Comparison of ENCODE assay signal across 8 mouse cellular contexts in genomic region chr14:26579346-26580343, GRCm38 (mm10). TPM values are rescaled to one million over a fixed set of nuclear protein-coding genes. Genes with fewer than 3 reads are reported as not detected.
A peak's percentile ranks its signal among the peaks of the same experiment; 100 is the strongest.
DNase-seq lines count a peak whose midpoint lies in the region; ATAC-seq lines count a peak whose summit lies in the region.

No protein-coding gene starts in this region.

- DNase-seq in MEL-GATA-1-ER (ENCODE audit: extremely low read depth, low read depth): peak; percentile 79
- peak; percentile 81 for DNase-seq in cerebellum, adult 8-10 months
- peak; percentile 95 for DNase-seq in hindbrain, embryonic 11.5 days (ENCODE audit: low spot score)
- DNase-seq in layer of hippocampus, postnatal 10 days (ENCODE audit: low spot score in 2 of 2): peak; percentile 76 to 86
- peak; percentile 94 for DNase-seq in lung, postnatal 10 days
- DNase-seq in ovary, postnatal 36 days (ENCODE audit: low spot score): peak; percentile 89
- DNase-seq in thymus, postnatal 25 days: peak; percentile 84

- peak overlapping the region; percentile 67 for H3K4me2 ChIP-seq in hindbrain, embryonic 11.5 days (replicated peaks; ENCODE audit: low read depth, low read length)

- peak overlapping the region; percentile 99 for H3K9ac ChIP-seq in hindbrain, embryonic 11.5 days (ENCODE audit: low read depth, low read length)

- no peaks in the 10 kb centered on the region for H3K27me3 ChIP-seq in hindbrain, embryonic 11.5 days (ENCODE audit: control insufficient read depth, insufficient read depth, low read length)

- no peaks in the 10 kb centered on the region for H3K36me3 ChIP-seq in hindbrain, embryonic 11.5 days (ENCODE audit: control insufficient read depth, insufficient read depth, low read length)

- WGBS in hindbrain, embryonic 11.5 days: under 1% methylated on average over 59 of the region's 79 CpGs

- H3K9me3 ChIP-seq in hindbrain, embryonic 11.5 days (ENCODE audit: control insufficient read depth, low read length): no peaks in the 10 kb centered on the region

- peak; percentile 96 for ATAC-seq in frontal cortex, adult (ENCODE audit: low TSS enrichment)
- peak; percentile 96 for ATAC-seq in hindbrain, embryonic 11.5 days (ENCODE audit: low FRiP score)

- H3K4me1 ChIP-seq in hindbrain, embryonic 11.5 days (replicated peaks; ENCODE audit: control insufficient read depth, insufficient read depth, low read length): 0 out of 2 replicates have a peak, but pooled peaks cover 2% of the 10 kb centered on the region

- peak overlapping the region; percentile 95 for H3K27ac ChIP-seq in hindbrain, embryonic 11.5 days (ENCODE audit: low read depth, low read length)

- peak overlapping the region; percentile 95 for H3K4me3 ChIP-seq in hindbrain, embryonic 11.5 days (ENCODE audit: low read depth, low read length)

RNA-seq across cellular contexts. Expression of gene Dennd6a, which starts 6.0 kb away (rescaled TPM):
- 35.1 and 38.0 TPM in 2 replicates for polyA plus RNA-seq in hindbrain, embryonic 11.5 days (2014; fragmentation: Nextera tagmentation; extraction: Ambion mirVana)
- total RNA-seq in layer of hippocampus, postnatal 10 days (2021): 10 to 100 TPM; 26.2 to 28.6 TPM

RNA-seq across cellular contexts. Expression of gene Slmap, which starts 44.9 kb away (rescaled TPM):
- polyA plus RNA-seq in hindbrain, embryonic 11.5 days (2014; fragmentation: Nextera tagmentation; extraction: Ambion mirVana): 20.8 and 24.0 TPM in 2 replicates
- total RNA-seq in layer of hippocampus, postnatal 10 days (2021): 10 to 100 TPM; 80.9 to 81.9 TPM

RNA-seq across cellular contexts. Expression of gene Arf4, which starts 58.2 kb away (rescaled TPM):
- 639 and 672 TPM in 2 replicates for polyA plus RNA-seq in hindbrain, embryonic 11.5 days (2014; fragmentation: Nextera tagmentation; extraction: Ambion mirVana)
- total RNA-seq in layer of hippocampus, postnatal 10 days (2021): 100 to 1,000 TPM; 160 to 169 TPM

Comparison
In these comparisons a context has a peak if more than half of its experiments do, and no peak if none do; other contexts are left out.
1. Peak in every context shown above with its lines: DNase-seq, ATAC-seq, H3K4me3 ChIP-seq and H3K27ac ChIP-seq.